6 mouse cellular contexts compared by ENCODE assay signal in the genomic region with DNA sequence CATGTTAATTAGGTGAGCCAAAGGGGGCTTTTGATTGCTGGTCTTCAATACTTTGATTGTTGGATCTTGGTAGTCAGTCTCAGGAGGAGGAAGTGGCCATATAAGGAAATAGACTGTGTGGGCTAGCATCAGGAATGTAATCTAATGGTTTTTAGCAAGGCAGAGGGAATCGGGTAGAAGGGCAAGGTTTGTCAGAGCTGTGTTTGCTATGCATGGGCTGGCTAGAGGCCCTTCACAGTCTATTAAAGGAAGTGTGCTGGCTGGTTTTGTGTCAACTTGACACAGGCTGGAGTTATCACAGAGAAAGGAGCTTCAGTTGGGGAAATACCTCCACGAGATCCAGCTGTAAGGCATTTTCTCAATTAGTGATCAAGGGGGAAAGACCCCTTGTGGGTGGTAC. TPM values are rescaled to one million over a fixed set of nuclear protein-coding genes. Genes with fewer than 3 reads are reported as not detected.
DNase-seq lines count a peak whose midpoint lies in the region; ATAC-seq and TF ChIP-seq lines count a peak whose summit lies in the region.
"Not testable (repeated sequence)": the region's sequence is repeated elsewhere in the genome, so short reads cannot be mapped to it uniquely, and the experiment has no call there.

No protein-coding gene starts in this region.

- not testable (repeated sequence) for TF ChIP-seq CTCF in CH12.LX (conservative IDR thresholded peaks at IDR 0.05 in 1 of 2, IDR thresholded peaks at IDR 0.05 in 1 of 2; ENCODE audit: low read depth in 2 of 2, low read length in 2 of 2); stomach, postnatal 0 days (IDR thresholded peaks at IDR 0.05; ENCODE audit: low read depth)

- not testable (repeated sequence) for TF ChIP-seq POLR2A in CH12.LX (IDR thresholded peaks at IDR 0.05; ENCODE audit: low read depth, low read length)

- 50% methylated on average over 2 of the region's 2 CpGs for WGBS in stomach, postnatal 0 days

- H3K4me1 ChIP-seq in CH12.LX (ENCODE audit: control insufficient read depth in 1 of 2, insufficient read depth in 2 of 2) = peaks cover 0 to 28% of the 10 kb centered on the region in 2 experiments; a peak in 2 of 4 replicates
- not testable (repeated sequence) for H3K4me1 ChIP-seq in stomach, postnatal 0 days (replicated peaks; ENCODE audit: control insufficient read depth, insufficient read depth)

- in situ Hi-C loops in CH12.LX (cut with MboI; ENCODE audit: low pct_ligation_motif_present, low pct_unique_long_range_greater_than_20kb, low sequenced_read_pairs) = not testable (repeated sequence)

- not testable (repeated sequence) for H3K4me3 ChIP-seq in CH12.LX (replicated peaks in 1 of 3; ENCODE audit: low read depth in 2 of 3, low read length in 2 of 3, poor library complexity in 1 of 3); stomach, postnatal 0 days (ENCODE audit: low read depth, low read length)

- H3K9ac ChIP-seq in CH12.LX (ENCODE audit: insufficient read depth, low read depth); stomach, postnatal 0 days (ENCODE audit: low read length): not testable (repeated sequence)

- peaks cover 9 to 33% of the 10 kb centered on the region in 2 experiments for H3K36me3 ChIP-seq in CH12.LX (replicated peaks in 1 of 2; ENCODE audit: control insufficient read depth in 1 of 2, insufficient read depth in 1 of 2, low read length in 1 of 2)
- H3K36me3 ChIP-seq in stomach, postnatal 0 days (ENCODE audit: control insufficient read depth, insufficient read depth, low read length) = not testable (repeated sequence)

- TF ChIP-seq RAD21 in CH12.LX (IDR thresholded peaks at IDR 0.05; ENCODE audit: low read depth, low read length) = not testable (repeated sequence)

- not testable (repeated sequence) for H3K4me2 ChIP-seq in CH12.LX (ENCODE audit: insufficient read depth, low read depth, poor library complexity, severe bottlenecking); stomach, postnatal 0 days (replicated peaks; ENCODE audit: low read depth)

- not testable (repeated sequence) for H3K27ac ChIP-seq in CH12.LX (ENCODE audit: insufficient read depth, low read depth); stomach, postnatal 0 days (replicated peaks)

- peak; percentile 72; the same call in 1 of the 2 replicates for ATAC-seq in stomach, postnatal 0 days (ENCODE audit: low FRiP score, low TSS enrichment)

- not testable (repeated sequence) for H3K79me2 ChIP-seq in CH12.LX (replicated peaks; ENCODE audit: control insufficient read depth, extremely low read depth, insufficient read depth, poor library complexity, severe bottlenecking)

- TF ChIP-seq EP300 in CH12.LX (IDR thresholded peaks at IDR 0.05; ENCODE audit: low read length); stomach, postnatal 0 days (optimal IDR thresholded peaks at IDR 0.05): not testable (repeated sequence)

- peak; percentile 60 for DNase-seq in CH12.LX (ENCODE audit: extremely low read depth)
- DNase-seq in ZHBTc4 (ENCODE audit: low read depth, low spot score) = peak; percentile 13
- DNase-seq in heart, adult 11 months = peak; percentile 86
- DNase-seq in kidney, adult 9 months = peak; percentile 38
- DNase-seq in lung, postnatal 25 days (ENCODE audit: low spot score) = peak; percentile 12
- DNase-seq in stomach, postnatal 0 days (ENCODE audit: low spot score) = not testable (repeated sequence)

- not testable (repeated sequence) for H3K27me3 ChIP-seq in CH12.LX (replicated peaks); stomach, postnatal 0 days (ENCODE audit: control insufficient read depth, insufficient read depth, low read length)

- not testable (repeated sequence) for H3K9me3 ChIP-seq in CH12.LX (replicated peaks; ENCODE audit: low read length); stomach, postnatal 0 days (ENCODE audit: control insufficient read depth, low read length)

- dilution Hi-C loops in CH12.LX (cut with MboI; ENCODE audit: extremely low pct_ligation_motif_present, extremely low pct_unique_long_range_greater_than_20kb, low sequenced_read_pairs) = not testable (repeated sequence)

RNA-seq across cellular contexts. Expression of a gene that starts 8.6 kb away (rescaled TPM):
- total RNA-seq in CH12.LX (2012; rRNA removed) (44.4 and 56.5 TPM in 2 replicates), CH12.LX (2014; rRNA removed) (69.0 and 78.7 TPM in 2 replicates)
- 38.4 and 46.7 TPM in 2 replicates for polyA plus RNA-seq in CH12.LX (2012; ENCODE audit: insufficient read length, low read depth)
- polyA plus RNA-seq in stomach, postnatal 0 days (2015; fragmentation: Nextera tagmentation; extraction: Ambion mirVana) = 46.2 and 47.8 TPM in 2 replicates

RNA-seq across cellular contexts. Expression of a gene that starts 54.7 kb away (rescaled TPM):
- total RNA-seq in CH12.LX (2012; rRNA removed) = 55.3 and 56.0 TPM in 2 replicates
- 74.1 and 86.6 TPM in 2 replicates for total RNA-seq in CH12.LX (2014; rRNA removed)
- 53.4 and 58.2 TPM in 2 replicates for polyA plus RNA-seq in CH12.LX (2012; ENCODE audit: insufficient read length, low read depth)
- 14.5 and 18.3 TPM in 2 replicates for polyA plus RNA-seq in stomach, postnatal 0 days (2015; fragmentation: Nextera tagmentation; extraction: Ambion mirVana)
